22 mouse cellular contexts compared by ENCODE assay signal in genomic region chr15:84385995-84386565, GRCm38 (mm10).
DNase-seq lines count a peak whose midpoint lies in the region; ATAC-seq and TF ChIP-seq lines count a peak whose summit lies in the region.
"Had no signal": no experiment of that assay in that cellular context is flagged by ENCODE, and none has a peak within 500 bp of the region (broad histone marks: within the 10 kb centered on the region; RNA-seq: fewer than 3 reads in every experiment).

No protein-coding gene starts in this region.

- no peak for TF ChIP-seq CTCF in layer of hippocampus, adult 2 months (conservative IDR thresholded peaks at IDR 0.05)

- peak overlapping the region; percentile 85 for H3K27ac ChIP-seq in layer of hippocampus, adult 2 months
- H3K27ac ChIP-seq: forebrain, embryonic 10.5 days; forebrain, embryonic 13.5 days; gastrocnemius, adult 2 months; hindbrain, embryonic 12.5 days; hindbrain, embryonic 15.5 days had no signal

- H3K4me3 ChIP-seq in layer of hippocampus, adult 2 months, result no peak overlapping the region
- H3K4me3 ChIP-seq: forebrain, embryonic 10.5 days; forebrain, embryonic 13.5 days; gastrocnemius, adult 2 months; hindbrain, embryonic 12.5 days; hindbrain, embryonic 15.5 days had no signal

- DNase-seq in frontal cortex, postnatal 14 days (ENCODE audit: low spot score in 2 of 2), result no peak
- peak in 1 of 2 experiments; percentile 62 for DNase-seq in layer of hippocampus, adult 2 months (ENCODE audit: low spot score in 2 of 2)
- DNase-seq in layer of hippocampus, postnatal 36 days, result no peak
- peak; percentile 31 for DNase-seq in right cerebral cortex, adult 18-20 months
- DNase-seq in right cerebral cortex, postnatal 36 days (ENCODE audit: low spot score in 2 of 2), result no peak
- DNase-seq in testis, postnatal 14 days (ENCODE audit: low spot score), result peak; percentile 52
- DNase-seq in testis, postnatal 10 days (ENCODE audit: low spot score), result no peak
- DNase-seq: adrenal gland, adult 8-10 months; adrenal gland, postnatal 25 days; cerebellum, adult 18-20 months; cerebellum, adult 9-10 months; cerebellum, postnatal 14 days; gastrocnemius, postnatal 14 days; heart, adult 11 months had no signal

- peak; percentile 77; the same call in 1 of the 2 replicates for ATAC-seq in frontal cortex, adult (ENCODE audit: low TSS enrichment)
- ATAC-seq: activated CD4-positive, CD25-positive, alpha-beta regulatory T cell, adult 4 months; forebrain, embryonic 13.5 days; forebrain, embryonic 16.5 days had no signal

Comparison
In these comparisons a context has a peak if more than half of its experiments do, and no peak if none do; other contexts are left out.
1. DNase-seq: peak in right cerebral cortex, adult 18-20 months (single experiment) and testis, postnatal 14 days (single experiment); none in frontal cortex, postnatal 14 days (0 of 2), layer of hippocampus, postnatal 36 days (0 of 2), right cerebral cortex, postnatal 36 days (0 of 2) and testis, postnatal 10 days (single experiment).